Mouse (Mus musculus): ENCODE data around the gene Rhpn2.

Rhpn2 gene

DNA sequence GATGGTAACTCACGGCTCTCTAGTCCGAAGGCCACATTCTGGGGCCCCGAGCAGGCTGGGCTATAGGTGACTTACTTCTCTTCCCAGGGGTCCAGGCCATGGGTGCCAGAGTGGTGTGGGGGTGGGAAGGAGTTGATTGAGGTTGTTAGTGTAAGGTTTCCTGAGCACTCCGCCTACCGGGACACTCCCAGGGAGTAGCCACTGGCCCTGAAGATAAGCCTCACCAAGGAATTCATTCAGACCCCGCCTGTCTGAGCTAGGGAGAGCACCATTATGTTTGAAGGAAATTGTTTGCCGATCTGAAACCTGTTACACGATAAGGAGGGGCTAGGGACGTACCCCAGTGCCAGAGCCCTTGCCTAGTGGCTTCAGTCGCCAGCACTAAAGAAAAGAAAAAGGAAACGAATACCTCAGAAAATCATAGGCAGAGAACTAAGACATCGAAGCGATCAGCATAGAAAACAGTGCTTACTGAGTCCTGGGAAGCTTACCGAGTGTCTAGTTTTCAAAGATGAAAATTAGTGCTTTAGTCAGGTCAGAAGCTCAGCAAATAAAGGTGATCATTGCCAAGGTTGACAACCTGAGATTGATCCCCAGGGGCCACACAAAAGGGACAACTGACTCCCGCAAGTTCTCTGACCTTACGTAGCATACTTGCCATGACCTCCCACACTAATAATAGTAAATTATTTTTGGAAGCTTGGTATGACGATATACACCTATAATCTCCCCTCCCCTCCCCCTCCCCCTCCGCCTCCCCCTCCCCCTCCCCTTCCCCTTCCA, 14.1 kb downstream of the Rhpn2 start:
- DNase-seq (ENCODE audit: low spot score), result no peak

DNA sequence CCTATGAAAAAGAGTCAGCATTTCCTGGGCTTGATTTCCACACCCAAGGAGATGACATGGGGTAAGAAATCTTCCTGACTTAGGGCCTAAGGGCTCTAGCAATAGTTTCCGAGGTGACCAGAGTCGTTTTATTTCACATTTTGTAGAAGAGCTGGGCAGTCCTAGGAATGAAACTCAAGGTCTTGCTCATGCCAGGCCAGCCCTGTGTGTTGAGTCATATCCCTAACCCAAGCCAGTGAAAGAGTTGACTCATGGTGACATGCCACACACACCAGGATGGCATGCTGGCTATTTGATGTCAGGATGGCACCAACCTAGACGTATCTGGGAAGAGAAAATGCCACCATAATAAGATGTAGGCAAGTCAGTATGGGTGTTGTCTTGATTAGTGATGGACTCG, 15.1 kb downstream of the Rhpn2 start:
- DNase-seq (ENCODE audit: low spot score), result no peak

DNA sequence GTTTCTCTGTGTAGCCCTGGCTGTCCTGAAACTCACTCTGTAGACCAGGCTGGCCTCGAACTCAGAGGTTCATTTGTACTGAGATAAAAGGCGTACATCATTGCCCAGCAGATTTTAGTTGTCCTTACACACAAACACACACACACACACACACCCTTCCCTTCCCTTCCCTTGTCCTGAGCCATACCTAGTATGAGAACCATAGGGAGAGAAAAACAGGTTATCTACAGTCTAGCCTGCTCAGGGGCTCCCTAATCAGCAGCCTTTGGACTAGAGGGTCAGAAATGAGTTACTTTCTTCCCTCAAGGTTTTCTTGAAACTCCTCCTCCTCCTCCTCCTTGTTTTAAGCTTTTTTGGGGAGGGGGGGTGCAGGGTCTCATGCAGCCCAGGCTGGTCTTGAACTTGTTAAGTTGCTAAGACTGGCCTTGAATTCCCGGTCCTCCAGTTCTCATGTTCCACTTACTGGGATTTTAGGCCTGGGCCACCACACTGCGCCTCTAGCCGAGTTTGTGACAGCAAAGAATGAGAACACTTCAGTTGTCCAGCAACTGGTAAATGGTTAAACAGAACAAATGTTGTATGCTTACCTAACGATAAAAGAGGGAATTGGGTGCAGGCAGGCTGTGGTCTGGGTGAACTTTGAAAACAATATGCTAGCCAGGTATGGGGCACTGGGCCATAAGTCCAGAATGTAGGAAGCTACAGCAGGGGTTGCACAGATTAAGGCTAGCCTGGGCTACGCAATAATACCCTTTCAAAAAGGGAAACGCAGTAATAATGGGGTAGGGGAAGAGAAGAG, 16.1 kb downstream of the Rhpn2 start:
- DNase-seq (ENCODE audit: low spot score), result no peak

DNA sequence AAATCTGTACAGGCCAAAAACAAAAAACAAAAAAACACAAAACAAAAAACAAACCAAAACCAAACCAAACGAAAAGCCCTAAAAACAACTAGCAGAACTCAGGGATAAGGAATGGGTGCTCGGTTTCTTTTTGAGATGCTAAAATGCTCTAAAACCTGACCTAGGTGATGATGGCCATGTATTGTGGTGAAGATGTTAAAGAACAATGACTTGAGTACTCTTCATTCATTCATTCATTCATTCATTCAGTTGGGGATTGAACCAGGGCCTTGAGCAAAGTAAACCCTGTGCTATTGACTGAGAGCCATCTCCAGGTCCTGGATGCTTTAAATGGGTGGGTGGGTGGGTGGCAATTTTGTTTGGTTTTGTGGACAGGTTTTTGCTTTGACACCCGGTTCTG, 17.2 kb downstream of the Rhpn2 start:
- DNase-seq (ENCODE audit: low spot score), result no peak

DNA sequence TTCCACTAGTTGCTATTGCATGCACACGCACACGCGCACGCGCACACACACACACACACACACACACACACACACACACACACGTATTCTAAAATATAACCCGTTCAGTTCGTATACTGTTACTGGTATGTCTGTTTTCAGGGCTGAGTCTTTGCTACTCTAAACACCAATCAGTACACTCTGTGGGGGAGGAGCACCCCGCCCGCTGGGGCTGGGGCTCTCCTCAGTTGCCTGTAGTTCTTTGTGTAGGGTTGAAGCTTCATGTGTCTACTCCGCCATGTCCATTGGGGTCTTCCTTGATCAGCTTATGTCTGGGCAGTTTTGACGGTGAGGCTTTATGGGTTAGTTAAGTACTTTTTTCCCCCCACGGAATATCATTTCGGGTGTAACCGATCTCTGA, 19.3 kb downstream of the Rhpn2 start:
- DNase-seq (ENCODE audit: low spot score), result no peak

DNA sequence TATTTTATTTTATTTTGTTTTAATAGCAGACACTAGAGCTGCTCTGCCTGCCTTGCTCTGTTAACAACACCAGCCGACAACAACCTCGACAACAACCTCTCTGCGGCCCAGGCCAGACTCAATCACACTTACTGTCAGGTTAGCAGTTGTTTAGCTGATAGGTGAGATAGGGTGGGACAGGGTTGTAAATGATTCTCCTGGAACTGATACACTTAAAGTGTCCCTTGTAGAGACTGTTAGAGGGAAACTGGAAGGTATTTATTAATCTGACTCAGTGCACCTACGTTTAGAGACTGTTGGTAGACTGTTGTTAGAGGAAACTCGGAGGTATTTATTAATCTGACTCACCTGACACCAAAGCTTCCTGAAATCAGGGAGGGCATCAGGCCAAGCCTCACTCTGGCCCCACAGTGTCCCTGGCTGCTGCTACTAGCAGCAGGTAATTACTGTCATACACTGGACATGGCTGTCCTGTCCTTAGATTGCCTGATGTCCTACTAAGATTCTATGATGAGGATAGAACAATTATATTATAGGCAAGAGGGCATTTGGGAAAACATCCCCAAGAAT, 21.4 kb downstream of the Rhpn2 start:
- DNase-seq (ENCODE audit: low spot score), result no peak

DNA sequence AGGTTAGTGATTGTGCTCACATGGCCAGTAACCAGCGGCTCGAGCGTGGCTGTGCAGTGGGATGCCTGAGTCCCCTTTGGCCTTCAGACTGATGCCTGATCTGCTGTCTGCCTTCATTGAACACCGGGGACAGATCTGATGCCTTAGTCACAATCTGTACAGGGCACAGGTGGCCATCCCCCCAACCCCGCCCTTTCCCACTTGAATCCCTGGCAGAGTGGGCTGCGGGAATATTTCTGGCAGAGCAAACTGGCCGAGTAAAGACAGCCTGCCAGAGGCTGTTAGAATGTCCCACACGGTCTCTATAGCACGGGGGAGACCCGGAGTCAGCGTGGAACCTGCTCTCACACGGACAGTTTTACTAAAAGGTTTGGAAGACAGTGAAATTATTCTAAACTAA, 23.7 kb downstream of the Rhpn2 start:
- DNase-seq (ENCODE audit: low spot score), result no peak

DNA sequence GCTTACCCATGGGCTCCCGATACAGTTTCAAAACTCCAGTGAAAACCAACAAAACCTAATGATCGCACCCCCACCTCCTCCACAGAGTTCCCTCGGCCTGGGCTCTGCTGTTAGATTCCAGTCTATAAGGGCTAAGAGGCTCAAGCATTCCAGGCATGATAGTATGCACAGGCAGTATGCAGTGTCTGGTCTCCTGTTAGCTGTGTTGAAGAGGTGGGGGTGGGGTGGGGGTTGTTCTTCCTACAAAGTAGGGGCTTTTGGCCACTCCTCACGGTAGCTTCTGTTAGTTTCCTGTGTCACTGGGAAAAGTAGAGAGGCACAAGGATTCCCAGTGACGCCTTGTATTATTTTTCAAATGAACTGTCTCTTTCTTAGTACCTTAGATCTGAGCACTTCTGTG, 28.3 kb downstream of the Rhpn2 start:
- DNase-seq (ENCODE audit: low spot score), result no peak

DNA sequence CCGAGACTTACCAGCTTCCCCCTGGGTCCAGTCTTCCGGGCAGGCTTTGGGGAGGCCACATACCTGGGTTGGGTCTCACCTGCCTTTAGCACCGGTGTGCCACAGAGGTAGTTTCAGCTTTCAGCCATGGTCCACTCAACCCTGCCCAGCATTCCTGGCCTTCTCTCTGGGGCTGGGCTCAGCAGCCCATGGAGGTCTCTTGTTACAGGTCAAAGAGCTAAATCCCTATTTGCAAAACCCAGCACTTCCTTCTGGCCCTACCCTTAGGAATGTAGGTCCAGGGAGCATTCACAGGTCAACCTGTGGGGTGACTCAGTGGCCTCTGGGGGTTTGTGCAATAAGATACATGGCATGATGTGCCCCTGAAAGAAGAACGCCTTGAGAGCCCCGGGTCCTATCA, 28.9 kb downstream of the Rhpn2 start:
- DNase-seq (ENCODE audit: low spot score), result no peak

DNA sequence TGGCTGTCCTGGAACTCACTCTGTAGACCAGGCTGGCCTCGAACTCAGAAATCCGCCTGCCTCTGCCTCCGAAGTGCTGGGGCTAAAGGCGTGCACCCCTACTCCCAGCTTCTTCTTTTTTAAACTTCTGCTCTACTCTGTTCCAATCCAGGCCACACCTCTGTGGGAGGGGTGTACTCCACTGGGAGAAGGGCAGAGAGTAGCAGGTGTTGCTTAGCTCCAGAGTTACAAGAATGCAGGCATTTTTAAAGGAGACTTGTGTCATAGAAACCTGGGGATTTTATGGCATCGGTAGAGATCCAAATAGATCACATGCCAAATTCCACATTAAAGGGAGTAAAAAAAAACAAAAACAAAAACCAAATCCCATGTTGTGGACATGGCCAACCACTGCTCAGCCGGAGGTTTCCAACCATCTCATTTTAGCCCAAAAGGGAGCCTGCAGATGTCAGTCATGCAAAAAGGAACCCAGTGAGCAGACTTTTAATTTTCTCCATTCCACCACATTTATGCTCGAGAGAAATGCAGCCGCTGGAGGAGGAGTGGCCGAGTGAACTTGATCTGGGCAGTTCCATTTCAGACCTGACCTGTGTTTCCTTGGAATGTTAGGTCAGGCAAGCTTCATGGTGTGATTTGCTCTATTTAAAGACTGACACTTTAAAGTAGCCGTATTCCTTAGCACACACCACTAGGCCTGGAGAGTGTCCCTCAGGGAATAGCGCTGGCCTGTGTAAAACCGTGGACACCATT, 31.4 kb downstream of the Rhpn2 start:
- no peak for DNase-seq (ENCODE audit: low spot score)

DNA sequence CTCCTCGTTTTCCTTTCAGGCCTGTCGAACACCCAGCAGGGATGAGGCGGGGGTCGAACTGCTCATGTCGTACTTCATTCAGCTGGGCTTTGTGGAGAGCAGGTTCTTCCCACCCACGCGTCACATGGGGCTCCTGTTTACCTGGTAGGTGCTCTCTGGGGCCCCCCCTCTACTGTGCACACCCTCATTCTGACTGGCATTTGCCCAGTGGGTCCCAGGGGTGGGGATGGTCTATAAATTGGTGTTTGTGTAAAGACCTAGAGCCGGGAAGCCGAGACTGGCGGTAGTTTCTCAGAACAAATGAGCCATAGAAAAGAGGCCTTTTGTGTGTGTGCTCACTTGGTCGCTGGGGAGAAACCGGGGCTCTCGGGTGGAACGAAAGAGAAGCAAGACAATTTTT, 37.1 kb downstream of the Rhpn2 start:
- DNase-seq (ENCODE audit: low spot score), result peak; percentile 19

DNA sequence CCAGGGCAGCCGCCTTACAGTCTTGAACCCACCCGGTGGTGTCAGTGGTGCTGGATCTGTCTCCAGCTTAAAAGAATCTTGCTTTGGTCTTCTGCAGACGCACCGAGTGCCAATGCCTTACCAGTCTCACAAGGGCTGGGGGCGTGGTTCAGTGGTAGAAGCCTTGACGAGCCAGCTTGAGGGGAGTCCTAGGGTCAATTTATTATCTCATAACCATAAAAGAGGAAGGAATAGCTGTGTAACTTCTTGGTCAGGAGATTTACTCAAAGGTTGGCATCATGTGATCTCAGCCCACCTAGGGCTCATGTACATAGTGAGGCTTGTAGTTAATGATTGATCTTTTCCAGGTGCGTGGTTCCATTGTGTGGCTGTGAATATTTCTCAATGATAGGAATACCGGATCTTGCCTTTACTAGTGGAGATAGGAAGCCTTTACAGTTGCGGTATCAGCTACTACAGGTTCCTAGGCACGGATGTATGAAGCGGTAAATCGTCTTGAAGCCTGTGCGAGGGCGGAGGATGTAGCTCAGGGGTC, 38.6 kb downstream of the Rhpn2 start:
- DNase-seq (ENCODE audit: low spot score), result no peak

DNA sequence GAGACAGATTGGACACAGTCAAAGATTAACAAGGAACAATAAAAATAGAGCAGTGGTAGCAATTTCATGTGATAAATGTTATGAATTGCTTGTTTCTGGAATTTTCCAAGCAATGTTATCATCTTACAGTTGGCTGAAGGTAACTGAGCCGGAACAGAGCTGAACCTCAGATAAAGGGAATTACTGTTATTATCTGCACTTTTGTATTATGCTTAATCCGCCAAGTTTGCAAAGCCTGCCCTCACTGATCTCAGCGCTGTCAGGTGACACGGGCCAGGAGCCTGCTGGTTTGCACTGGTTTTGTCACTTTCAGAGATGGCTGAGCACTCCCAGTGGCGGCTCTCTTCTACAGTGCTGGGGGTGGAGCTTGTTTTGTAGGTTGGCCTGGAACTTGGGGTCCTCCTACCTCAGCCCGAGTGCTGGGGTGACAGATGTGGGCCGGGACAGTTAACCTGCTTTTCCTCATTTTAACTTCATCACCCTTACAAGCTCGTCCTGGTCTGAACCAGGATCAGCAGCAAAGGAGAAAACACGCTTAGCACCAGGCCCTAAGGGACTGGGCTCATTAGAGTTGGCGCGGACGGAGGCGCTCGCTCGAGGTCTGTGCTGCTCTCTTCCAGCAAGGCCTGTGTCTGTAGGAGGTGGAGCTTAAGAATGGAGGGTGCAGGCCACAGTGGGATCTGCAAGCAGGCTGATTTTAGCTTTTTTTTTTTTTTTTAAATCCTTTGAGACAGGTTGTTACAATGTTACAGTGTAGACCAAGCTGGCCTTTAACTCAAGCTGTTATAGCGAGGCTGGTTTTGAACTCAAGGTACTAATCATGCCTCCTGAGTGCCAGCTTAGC, 39.4 kb downstream of the Rhpn2 start:
- no peak for DNase-seq (ENCODE audit: low spot score)

DNA sequence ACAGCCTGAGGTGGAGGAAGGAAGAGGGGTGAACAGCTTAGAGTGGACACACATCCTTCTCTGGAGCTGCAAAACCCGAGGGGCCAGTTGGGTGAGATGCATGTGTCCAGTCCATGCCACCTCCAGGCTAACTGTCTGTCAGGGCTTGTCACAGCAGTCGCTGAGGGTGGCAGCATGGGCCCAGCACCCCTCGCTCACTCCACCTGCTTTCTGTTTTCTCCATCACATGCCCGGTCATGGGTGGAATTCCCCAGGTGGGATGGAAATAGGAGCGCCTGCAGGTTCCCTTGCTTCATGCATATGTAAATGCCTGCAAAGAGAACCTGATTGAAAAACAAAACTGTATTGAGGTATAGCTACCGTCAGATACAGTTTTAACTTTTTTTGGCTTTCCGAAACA, 40.3 kb downstream of the Rhpn2 start:
- no peak for DNase-seq (ENCODE audit: low spot score)

DNA sequence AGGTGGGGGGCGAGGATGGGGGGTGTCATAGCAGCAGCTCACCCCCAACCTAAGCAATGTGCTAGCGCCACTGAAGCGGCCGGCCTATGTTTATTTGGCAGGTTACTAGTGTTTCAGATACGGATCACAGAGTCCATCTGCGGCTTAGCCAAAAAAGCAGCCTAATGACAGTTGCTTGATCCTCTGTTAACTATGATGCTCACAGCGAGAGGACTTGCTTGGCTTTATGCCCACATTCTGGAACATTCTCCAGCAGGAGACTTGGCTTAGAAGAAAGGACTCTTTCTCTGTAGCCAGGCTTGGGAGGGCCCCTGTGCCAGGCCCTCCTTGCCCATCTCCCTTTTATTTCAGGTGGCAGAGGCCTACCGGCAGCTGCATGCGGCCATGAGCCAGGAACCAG, 42.7 kb downstream of the Rhpn2 start:
- DNase-seq (ENCODE audit: low spot score), result no peak

DNA sequence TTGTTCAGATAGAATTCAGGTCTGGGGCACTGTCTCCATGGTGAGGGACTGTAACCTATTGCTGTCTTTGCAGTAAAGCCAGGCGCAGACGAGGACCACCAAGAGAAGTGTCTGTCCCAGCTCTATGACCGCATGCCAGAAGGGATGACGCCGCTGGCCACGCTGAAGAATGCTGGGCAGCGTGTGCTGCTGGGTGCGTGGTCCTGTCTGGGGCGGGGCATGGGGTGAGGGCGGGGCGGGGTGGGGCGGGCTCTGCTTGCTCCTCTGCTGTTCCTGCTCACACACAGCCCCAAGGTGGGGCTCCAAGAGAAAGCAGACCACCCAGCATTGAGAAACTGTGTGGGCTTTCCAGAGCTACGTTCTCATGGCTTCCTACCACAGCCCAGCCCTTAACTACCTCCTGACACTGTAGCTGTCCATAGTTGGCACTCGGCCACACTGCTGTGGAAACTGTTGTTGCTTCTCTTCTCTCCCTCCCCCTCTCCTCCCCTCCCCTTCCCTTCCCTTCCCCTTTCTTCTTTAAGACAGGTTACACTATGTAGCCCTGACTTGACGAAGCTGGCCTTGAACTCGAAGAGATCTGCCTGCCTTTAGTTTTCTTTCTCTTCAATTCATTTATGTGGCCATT, 45.6 kb downstream of the Rhpn2 start:
- DNase-seq (ENCODE audit: low spot score), result no peak

DNA sequence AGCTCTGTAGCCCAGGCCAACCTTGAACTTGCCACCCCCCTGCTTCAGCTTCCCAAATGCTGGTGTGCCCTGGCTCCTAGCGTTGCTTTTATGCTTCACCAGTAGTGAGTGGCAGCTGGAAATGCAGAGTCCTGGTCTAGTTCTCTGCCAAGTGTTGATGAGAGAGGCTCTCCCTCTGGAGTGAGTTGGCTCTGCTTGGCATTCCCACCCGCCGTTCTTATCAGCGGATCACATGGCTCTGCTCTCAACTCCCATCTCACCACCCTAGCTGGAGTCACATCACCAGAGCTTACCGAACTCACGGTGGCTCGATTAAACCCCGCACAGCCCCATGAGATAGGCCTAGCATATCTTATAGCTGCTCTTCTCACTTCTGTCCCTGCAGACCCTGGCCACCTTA, 46.4 kb downstream of the Rhpn2 start:
- no peak for DNase-seq (ENCODE audit: low spot score)

DNA sequence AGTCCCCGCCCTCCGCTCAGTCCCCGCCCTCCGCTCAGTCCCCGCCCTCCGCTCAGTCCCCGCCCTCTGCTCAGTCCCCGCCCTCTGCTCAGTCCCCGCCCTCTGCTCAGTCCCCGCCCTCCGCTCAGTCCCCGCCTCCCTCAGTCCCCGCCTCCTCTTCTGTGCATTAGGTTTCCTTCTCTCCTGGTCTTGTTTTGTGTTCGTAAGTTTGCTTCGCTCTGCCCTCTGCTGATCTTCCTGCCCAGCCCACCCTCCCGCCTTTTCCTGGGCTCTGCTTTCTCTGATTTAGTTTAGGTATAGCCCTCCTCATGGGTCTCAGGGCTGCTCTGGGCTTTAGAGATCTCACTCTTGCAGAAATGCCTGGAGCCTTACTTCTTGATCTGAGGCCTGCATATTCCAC, 47.9 kb downstream of the Rhpn2 start:
- no peak for DNase-seq (ENCODE audit: low spot score)

DNA sequence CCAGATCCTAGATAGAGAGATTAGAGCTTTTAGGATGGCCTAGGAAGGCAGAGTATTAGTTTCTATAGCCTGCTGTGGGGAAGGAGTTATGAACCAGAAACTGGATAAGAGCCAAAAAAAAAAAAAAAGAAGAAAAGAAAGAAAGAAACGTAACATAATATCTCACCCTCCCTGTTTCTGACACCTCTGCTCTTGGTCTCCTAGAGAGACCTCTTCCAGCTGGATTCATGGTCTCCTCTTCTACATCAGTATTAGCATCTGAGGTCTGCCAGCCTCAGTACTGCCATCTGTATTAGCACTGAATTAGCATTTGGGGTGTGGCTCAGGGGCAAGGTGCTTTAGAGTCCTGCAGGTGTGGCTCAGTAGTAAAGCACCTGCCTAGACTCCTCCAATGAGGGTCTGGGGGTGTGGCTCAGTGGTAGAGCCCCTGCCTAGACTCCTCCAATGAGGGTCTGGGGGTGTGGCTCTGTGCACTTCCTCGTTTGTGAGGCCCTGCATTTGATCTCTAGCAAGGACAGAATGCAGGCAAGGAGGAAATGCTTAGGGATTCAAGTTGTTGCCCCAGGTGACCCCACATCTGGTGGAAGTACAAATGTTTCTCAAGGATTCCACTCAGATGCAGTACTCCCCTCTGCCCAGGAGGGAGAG, 48.9 kb downstream of the Rhpn2 start:
- DNase-seq (ENCODE audit: low spot score), result no peak

DNA sequence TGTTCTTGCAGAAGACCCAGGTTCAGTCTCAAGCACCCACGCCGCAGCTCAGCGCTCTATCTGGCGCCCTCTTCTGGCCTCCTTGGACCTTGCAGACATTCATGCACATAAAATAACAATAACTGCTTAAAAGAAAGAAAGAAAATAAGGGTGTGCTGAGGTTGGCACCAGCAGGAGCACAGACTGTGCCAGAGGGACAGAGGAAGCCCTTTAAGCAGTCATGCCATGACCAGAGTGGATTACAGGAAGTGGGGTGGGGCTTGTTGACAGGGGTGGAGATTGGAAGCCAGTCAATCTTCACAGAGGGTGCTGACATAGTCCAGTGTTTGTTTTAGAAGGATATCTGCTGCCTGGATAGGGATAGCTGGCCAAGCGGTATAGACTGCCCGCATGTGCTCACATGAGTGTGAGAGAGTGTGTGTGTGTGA, 52.6 kb downstream of the Rhpn2 start:
- no peak for DNase-seq (ENCODE audit: low spot score)

Measured in retina, embryonic 14.5 days (tissue).